Mouse (Mus musculus) forelimb bud, embryonic 11.5 days (tissue): ENCODE data around the gene Becn1.

Experiments used
- DNase-seq: peaks from one replicate; pipeline ENCODE4 v3.0.0-alpha.2; 2012; ENCODE audit warnings: low read depth, low spot score

The Becn1 gene

DNA sequence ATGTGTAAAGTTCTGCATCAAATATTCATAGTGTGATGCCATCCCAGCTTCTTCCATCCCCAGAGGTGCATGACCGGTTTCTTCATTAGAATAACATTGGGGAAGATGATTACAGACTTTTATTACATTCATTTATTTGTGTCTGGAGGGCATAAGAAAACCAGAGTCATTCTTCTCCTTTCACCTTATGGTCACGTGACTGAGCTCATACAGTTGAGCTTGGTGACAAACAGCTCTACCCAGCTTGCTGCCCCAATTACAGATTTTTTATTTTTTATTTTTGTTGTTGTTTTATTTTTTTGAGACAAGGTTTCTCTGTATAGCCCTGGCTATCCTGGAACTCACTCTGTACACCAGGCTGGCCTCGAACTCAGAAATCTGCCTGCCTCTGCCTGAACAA is 29.6 kb downstream of the Becn1 start:
- no peak for DNase-seq

DNA sequence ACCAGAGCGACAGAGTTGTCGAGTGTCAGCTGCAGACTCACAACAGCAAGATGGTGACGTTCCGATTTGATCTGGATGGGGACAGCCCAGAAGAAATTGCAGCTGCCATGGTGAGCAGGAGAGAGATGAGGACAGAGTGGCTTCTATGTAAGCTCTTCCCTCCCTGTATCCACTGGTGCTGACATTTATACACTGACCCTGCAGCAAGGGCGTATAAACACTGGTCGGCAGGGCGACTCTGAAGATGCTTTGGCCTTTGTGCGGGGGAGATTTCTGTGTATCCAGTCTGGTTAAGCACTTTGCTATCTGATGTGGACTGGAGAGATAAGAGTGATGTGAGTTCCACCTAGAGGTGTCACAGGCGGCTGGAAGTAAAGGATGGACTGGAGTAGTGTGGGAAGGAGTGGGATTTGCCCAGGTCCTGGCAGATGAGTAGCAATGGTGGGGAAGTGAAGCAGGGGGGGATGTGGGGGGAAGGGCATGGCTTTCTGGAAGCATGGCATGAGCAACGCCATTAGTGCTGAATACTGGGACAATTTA is 32.4 kb downstream of the Becn1 start:
- DNase-seq = no peak

DNA sequence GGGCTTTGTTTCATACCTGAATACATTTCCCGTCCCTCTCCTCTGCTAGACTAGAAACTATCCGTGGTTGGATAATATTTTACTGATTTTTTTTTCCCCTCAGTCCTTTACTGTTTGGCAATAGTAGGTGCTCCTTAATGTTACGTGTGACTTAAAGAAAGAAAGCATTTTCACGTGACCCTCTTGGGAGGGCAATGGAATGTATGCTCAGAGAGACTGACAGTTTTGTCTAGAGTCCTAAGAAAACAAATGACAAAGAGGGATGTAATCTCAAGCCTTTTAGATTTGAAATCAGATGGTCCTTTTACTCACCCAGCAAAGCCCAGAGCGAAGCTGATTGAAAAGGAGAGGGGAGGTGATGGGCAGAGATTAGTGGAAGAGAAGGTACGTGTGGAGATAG is 36.2 kb downstream of the Becn1 start:
- DNase-seq = no peak

DNA sequence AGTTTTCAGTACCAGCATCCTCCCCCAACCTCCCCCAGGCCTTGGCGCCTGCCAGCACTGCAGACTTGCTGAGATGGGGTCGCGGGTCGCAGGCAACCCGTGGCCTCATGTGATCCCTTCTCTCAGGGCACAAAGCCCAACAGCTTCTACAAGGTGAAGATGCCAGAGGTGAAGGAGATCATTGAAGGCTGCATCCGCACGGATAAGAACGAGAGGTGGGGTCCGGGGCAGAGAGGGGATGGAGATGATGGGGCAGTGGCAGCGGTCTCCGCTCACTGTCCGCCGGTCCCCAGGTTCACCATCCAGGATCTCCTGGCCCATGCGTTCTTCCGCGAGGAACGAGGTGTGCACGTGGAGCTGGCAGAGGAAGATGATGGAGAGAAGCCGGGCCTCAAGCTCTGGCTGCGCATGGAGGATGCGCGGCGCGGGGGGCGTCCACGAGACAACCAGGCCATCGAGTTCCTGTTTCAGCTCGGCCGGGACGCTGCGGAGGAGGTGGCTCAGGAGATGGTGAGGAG is 37.1 kb downstream of the Becn1 start:
- DNase-seq = no peak

DNA sequence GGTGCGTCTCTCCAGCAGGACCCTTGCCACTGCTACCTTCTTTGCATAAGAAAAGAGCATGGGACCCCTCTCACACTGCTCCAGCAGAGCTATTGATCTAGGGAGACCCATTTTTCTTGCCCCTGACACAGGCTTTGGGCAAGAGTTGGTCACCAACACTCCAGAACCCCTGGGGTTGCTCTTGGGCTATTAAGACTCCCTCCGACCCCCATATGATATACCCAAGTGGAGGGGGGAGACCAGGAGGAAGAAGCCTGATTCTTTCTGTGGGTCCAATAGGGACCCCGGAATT is 38.2 kb downstream of the Becn1 start:
- no peak for DNase-seq

DNA sequence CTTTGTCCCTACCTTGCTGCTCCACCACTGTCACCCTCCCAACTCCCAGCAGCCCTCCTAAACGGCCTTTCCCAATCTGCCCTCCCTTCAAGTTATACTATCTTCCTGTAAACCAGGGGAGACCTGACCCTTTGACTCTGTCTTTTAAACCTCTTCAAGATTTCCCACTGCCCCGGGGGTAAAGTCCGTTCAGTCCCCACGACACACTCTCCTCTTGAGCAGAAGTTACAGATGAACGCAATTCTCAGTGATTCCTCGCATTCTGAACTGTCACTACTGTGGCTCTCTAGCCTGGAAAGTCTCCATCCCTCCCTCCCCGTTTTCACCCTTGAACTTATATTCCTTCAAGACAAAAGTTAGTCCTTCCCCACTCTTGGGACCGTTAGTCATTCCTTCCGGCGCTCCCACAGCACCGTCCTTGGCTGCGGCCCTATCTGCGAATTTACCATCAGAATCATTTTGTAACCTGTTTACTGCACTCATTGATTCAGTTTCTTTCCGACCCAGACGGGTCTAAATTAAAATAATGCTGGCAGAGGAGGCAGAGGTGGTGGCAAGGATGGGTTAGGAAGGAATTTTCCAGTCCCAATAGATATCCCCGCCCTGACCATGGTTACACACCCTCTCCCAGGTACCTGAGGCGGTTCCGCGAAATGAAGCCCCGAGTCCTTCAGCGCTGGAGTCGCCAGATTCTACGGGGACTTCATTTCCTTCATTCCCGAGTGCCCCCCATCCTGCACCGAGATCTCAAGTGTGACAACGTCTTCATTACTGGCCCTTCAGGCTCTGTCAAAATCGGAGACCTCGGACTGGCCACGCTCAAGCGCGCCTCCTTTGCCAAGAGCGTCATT is 38.7 kb downstream of the Becn1 start:
- no peak for DNase-seq

DNA sequence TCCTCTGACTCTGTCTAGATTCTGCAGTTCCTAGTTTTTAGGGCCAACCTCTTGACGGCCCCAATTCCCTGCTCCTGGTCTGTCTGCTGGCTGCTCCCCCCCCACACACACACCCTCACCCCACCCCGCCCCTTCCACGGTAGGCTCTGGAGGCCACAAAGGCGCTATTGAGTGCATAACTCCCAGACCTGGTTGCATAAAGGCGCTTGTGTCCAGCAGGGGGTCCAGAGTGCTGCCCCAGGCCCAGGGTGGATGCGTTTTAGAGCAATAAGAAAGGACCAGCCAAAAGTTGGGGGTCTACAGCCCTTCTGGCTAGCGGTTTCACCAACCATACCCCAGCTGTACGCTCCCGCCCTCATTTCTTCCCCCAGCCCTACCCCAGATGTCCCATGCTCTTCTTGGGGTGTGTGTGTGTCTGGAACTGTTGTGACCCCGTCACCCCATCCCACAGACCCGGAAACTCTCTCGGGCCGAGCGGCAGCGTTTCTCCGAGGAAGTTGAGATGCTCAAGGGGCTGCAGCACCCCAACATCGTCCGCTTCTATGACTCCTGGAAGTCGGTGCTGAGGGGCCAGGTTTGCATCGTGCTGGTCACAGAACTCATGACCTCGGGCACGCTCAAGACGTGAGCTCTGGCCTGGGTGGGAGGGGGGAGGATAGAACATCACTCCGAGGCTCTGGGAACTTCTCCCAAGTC is 39.7 kb downstream of the Becn1 start:
- DNase-seq = no peak

DNA sequence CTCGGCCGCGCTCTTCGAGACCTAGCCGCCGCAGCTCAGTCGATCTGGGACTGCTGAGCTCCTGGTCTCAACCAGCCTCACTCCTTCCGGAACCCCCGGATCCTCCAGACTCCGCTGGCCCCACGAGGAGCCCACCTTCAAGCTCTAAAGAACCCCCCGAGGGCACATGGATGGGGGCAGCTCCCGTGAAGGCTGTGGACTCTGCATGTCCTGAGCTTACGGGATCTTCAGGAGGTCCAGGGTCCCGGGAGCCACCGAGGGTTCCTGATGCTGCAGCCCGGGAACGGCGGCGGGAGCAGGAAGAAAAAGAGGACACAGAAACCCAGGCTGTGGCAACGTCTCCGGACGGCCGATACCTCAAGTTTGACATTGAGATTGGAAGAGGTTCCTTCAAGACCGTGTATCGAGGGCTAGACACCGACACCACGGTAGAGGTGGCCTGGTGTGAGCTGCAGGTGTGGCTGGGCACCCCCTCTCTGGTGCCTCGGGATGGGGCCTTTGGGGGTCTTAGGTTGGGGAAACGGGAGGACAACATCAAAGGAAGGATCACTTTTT is 41.2 kb downstream of the Becn1 start:
- DNase-seq = no peak

DNA sequence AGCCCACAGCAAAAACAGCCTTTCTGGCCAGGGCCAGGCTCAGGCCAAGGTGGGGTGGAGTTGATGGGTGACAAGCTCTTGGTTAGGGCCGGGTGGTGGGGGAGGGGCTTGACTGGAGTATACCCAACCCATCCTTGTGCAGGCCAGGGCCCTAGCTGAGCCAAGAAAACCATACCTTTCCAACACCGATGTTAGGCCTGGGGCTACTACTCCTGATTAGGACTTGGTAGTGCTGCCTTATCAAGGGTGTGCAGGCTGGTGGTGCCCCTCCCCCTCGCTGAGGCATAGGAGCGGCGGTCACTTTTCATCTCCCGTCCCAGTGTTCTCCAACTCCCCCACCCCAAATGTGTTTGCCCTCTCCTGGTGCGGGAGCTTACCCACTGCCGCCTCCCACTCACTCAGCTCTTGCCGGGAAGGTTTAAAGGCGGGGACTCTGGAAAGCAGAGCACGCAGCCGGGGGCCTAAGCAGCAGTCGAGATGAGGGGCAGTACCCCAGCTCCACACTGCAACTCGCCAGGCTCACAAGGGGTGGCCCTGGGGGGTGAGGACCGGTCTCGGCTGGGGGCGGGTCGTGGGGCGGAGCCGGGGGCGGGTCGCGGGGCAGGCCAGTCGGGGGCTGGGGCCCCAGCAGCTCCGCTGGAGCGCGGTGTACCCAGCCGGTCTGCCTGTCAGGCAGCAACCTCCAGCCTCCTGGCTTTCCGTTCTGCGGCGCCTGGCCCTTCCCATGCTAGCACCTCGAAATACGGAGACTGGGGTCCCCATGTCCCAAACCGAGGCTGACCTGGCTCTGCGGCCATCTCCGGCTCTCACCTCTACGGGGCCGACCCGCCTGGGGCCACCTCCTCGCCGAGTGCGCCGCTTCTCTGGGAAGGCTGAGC is 41.9 kb downstream of the Becn1 start, which contains the start of gene Wnk4:
Wnk4 (plus strand) TSS at position 620 of the 878 bp plus-strand sequence.
- DNase-seq = peak; percentile 64

DNA sequence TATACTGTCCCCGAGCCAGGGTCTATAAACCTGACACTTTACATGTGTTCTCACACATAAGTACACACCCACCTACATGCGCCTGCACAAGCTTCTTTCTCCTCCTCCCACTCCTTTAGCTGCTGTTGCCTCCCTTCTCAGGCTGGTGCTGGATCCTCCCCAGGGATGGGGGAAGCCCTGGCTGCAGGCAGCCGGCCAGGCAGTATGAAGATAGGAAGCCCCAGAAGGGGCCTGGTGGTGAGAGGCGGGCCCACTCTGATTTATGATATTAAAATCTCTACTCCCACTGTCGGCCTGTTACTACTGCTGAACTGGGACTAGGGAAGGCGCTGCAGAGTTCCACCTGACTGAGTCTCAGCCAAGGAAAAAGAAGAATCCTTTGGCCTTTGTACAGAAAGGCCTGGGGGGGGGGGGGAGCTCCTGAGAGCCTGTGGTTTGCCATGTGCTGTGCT is 42.8 kb downstream of the Becn1 start:
- no peak for DNase-seq

DNA sequence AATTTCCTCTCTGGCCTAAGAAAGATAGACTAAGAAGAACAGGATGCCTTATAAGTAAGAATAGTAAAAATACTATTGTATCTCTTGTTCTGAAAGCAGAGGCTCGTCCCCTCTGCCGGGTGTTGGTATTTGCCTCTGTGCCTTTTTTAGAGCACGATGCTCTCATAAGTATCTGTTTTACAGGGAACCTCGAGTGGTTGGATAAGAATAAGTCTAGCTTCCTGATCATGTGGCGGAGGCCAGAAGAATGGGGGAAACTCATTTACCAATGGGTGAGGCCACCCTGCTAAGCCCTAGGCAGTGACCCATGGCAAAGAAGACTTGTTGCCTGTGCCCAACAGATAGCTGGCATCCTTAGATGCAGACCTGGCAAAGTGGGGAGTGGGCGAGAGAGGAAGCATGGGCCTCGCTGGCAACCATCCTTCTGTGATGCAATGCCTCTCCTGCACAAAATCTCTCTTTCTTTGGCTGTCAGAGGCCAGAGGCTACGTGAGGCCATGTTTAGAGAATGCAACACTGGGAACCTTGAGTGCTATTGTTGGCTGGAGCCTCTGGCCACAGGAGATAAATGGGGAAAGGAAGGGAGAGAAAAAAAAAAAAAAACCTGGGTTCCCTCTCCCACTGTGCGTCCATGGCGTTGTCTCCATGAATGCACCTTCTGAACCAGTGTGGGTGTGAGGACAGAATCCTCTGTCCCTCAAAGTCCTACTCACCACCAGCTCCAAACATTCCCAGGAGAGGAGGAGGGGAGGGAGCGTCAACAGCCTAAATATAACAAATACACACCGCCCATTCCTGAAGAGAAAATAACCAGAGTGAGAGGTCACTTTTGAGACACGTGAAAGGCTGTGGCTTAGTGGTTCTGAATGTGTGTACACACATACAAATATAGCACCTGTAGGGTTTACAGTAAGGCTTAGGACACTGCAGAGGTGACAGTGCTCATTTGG is 46.0 kb downstream of the Becn1 start:
- DNase-seq = no peak

DNA sequence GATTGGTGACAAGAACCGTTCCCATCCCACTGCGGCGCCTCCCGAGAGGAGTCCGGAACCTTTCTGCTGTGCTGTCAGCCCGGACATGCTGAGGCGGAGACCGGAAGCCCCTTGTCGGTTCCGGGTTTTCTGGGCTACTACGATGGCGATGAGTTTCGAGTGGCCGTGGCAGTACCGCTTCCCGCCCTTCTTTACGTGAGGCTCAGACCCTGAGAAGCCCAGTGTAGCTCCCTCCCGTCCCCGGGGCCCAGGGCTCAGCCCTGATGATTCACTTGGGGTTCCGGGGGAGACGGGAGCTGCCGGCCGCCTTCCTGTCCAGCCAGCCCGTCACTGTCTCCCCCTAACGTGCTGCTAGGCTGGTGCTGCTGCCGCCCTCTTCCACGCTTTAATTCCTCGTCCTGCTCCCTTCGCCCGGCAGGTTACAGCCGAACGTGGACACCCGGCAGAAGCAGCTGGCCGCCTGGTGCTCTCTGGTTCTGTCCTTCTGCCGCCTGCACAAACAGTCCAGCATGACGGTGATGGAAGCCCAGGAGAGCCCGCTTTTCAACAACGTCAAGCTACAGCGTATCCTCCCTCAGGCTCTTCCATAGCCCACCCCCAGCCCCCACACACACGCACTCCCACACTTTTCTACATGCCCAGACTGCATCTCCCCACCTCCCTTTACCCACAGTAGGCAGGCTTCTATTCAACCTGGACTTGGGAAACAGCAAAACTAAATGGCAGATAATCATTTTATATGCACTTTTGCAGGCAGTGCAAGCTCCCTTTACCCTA is 48.3 kb downstream of the Becn1 start, which contains the start of gene Vps25:
Vps25 (plus strand) TSS at position 95 of the 777 bp plus-strand sequence.
- DNase-seq = peak; percentile 74

DNA sequence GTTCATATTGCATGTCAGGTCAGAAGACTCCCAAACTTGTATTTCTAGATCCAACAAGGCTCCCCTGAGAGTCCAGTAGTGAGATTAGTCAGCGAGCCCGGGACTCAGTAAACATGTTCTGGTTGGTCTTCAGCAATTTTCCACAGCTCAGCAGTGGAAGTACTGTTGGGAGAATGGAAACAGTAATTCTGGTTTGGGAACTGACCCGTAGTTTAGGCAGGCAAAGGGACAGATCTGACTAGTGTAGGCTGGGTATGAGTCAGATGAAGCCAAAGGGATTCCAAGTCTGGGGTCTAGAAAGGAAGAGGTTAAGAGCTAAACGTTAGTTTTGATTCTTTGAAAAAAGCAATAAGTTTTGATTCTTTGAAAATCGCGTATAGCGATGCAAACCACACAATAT is 49.1 kb downstream of the Becn1 start:
- DNase-seq = no peak

DNA sequence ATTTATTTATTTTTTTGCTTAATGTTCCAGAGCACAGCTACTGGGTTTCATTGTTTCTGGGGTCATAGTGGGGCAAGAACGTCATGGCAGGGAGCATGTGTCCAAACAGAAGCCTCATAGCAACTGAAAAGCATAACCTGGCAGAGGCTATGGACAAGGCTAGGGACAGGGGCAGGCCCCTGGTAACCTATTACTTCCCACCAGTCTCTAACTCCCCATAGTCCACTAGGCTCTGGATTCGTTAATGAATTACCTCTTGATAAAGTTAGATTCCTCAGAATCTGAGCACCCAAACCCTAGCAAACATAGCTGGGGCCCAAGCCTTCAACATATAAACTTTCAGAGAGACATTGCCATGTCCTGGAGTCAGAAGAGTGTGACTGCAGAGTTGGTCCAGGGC is 51.1 kb downstream of the Becn1 start:
- no peak for DNase-seq

DNA sequence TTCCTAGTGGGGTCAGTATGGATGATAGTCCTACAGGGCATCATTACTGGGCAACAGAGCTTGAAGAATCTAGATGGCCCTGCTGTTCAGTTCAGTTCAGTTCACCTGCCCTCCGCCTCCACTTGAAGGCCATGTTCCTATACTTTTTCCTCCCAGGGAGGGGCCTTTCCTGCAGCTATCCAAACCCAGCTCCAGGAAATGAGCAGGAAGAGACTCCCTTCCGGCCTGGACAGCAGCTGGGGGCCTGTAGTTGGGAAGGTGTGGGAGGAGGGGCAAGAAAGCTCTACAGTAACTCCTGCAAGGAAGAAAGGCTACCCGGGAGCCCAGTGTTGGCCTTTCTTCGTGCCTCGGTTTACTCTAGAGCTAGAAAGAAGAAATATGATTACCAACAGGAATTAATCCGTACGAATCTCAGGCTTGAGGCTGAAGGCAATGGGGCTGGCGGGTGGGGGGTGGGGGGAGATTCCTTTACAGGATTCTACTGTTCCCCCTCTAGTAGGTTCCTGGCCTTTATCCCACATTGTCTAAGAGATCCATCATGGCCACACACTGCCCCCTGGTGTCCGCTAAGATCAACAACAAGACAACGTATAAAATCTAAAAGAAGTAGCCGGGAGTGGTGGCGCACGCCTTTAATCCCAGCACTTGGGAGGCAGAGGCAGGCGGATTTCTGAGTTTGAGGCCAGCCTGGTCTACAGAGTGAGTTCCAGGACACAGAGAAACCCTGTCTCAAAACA is 53.7 kb downstream of the Becn1 start:
- DNase-seq = peak; percentile 73

DNA sequence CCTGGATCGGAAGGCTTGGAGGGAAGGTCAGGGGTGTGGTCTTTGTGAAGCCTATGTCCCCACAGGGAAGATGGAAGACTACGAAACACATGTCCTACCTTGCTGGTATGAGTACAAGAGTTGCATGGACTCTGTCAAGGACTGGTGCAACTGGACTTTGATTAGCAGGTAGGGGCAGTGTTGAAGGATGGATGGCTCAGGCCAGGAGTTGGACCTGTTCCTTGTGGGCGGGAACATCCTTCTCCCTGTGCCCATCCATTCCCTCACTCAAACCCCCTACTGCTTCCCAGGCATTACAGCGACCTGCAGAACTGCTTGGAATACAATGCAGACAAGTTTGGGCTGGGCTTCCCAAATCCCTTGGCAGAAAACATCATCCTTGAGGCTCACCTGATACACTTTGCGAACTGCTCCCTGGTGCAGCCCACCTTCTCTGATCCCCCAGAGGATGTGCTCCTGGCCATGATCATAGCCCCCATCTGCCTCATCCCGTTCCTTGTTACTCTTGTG is 54.5 kb downstream of the Becn1 start:
- no peak for DNase-seq

DNA sequence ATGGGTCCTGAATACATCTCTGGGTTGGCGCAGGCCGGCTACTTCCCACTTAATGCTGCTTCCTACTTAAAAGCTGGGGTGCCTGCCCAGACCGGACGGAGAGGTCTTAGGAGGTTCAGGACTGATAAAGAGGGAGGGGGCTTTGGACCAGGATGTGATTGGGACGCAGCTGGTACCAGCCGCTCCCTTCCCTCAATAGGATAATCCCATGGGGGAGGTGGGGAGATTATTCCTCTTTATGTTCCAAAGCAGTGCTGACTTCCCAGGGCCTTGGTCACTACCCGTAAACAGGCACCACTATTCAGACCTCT is 55.4 kb downstream of the Becn1 start:
- no peak for DNase-seq

DNA sequence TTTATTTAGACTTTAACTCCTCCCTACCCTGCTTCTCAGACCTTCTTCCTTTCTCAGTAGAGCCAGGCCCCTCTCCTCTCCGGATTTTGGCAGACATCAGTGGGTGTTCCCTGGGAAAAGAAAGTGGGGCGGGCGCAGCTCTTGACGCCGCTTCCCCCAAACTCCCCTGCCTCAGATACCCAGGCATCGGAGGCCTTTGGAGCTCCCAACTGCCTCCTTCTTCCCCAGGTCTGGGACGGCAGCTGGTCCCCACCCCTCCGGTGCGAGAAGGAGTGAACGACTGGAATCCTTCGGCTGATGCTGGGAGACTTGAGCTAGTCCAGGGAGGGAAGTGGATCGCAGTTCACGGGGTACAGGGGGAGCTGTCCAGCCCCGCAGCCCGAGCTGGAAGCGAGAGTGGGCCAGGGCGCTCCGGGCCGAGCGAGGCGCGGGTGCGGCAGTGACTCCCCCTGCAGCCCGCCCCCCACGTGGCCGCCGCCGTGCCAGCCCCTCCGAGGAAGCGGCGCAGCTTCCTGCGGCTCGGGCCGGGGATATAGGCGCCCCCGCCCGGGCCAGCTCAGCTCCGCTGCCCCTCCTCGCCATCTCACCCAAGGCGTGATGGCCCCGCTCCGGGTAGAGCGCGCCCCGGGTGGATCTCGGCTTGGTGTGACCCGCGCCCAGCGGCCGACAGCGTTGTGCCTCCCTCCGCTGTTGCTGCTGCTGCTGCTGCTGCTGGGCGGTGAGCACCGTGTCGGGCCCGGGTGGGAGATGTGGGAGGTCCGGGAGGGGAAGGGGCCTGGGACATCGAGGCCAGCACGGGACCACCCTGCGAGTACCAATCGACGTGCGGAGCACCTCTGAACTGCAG is 56.0 kb downstream of the Becn1 start, which contains the start of gene Ramp2:
Ramp2 (plus strand) TSS at position 174 of the 847 bp plus-strand sequence.
- DNase-seq = no peak
